Comparison of ENCODE assay signal across 8 mouse cellular contexts in genomic region chr4:48225173-48225572, GRCm38 (mm10). TPM values are rescaled to one million over a fixed set of nuclear protein-coding genes. Genes with fewer than 3 reads are reported as not detected.
DNase-seq lines count a peak whose midpoint lies in the region; ATAC-seq and TF ChIP-seq lines count a peak whose summit lies in the region.

No protein-coding gene starts in this region.

- H3K36me3 ChIP-seq in neural tube, embryonic 15.5 days, result no peaks in the 10 kb centered on the region
- H3K36me3 ChIP-seq in kidney, adult 2 months (ENCODE audit: control insufficient read depth, insufficient read depth, low read length), result no peaks in the 10 kb centered on the region
- no peaks in the 10 kb centered on the region for H3K36me3 ChIP-seq in limb, embryonic 11.5 days (ENCODE audit: control insufficient read depth, insufficient read depth, low read length)
- H3K36me3 ChIP-seq in midbrain, embryonic 15.5 days (replicated peaks), result no peaks in the 10 kb centered on the region

- no peak overlapping the region for H3K4me2 ChIP-seq in neural tube, embryonic 15.5 days
- no peak overlapping the region for H3K4me2 ChIP-seq in limb, embryonic 11.5 days (ENCODE audit: low read depth, severe bottlenecking)
- no peak overlapping the region for H3K4me2 ChIP-seq in midbrain, embryonic 15.5 days

- no peak overlapping the region for H3K27ac ChIP-seq in neural tube, embryonic 15.5 days (replicated peaks)
- H3K27ac ChIP-seq in kidney, adult 2 months (ENCODE audit: insufficient read depth, low read depth, low read length), result no peak overlapping the region
- H3K27ac ChIP-seq in limb, embryonic 11.5 days (replicated peaks; ENCODE audit: low read depth, low read length), result no peak overlapping the region
- no peak overlapping the region for H3K27ac ChIP-seq in midbrain, embryonic 15.5 days

- no peak for ATAC-seq in neural tube, embryonic 15.5 days (ENCODE audit: low FRiP score)
- ATAC-seq in limb, embryonic 11.5 days (ENCODE audit: insufficient number of reproducible peaks, low FRiP score, low TSS enrichment, low read depth), result peak; percentile 60; the same call in 1 of the 2 replicates
- 0 out of 2 replicates have a peak, but pooled peaks have one; percentile 17 for ATAC-seq in midbrain, embryonic 15.5 days (replicated peaks)

- no peaks in the 10 kb centered on the region for H3K9me3 ChIP-seq in neural tube, embryonic 15.5 days (replicated peaks)
- no peaks in the 10 kb centered on the region for H3K9me3 ChIP-seq in limb, embryonic 11.5 days (ENCODE audit: control insufficient read depth, low read length)
- H3K9me3 ChIP-seq in midbrain, embryonic 15.5 days, result no peaks in the 10 kb centered on the region

- H3K27me3 ChIP-seq in neural tube, embryonic 15.5 days (replicated peaks), result no peaks in the 10 kb centered on the region
- H3K27me3 ChIP-seq in kidney, adult 2 months (replicated peaks; ENCODE audit: control insufficient read depth, insufficient read depth, low read length), result no peaks in the 10 kb centered on the region
- no peaks in the 10 kb centered on the region for H3K27me3 ChIP-seq in limb, embryonic 11.5 days (ENCODE audit: control insufficient read depth, insufficient read depth, low read length)
- no peaks in the 10 kb centered on the region for H3K27me3 ChIP-seq in midbrain, embryonic 15.5 days (replicated peaks)

- peak; percentile 53 for DNase-seq in neural tube, embryonic 10.5 days (ENCODE audit: extremely low spot score, low spot score)
- peak; percentile 84 for DNase-seq in cerebellum, adult 9-10 months
- peak; percentile 80 for DNase-seq in gastrocnemius, adult 18-20 months (ENCODE audit: low spot score)
- DNase-seq in kidney, adult 2 months, result peak; percentile 77
- peak; percentile 69 for DNase-seq in limb, embryonic 11.5 days (ENCODE audit: low spot score)
- DNase-seq in spleen, postnatal 4 days (ENCODE audit: low spot score in 2 of 2), result peak; percentile 35 to 71

- peak; percentile 97 for TF ChIP-seq CTCF in kidney, adult 2 months (conservative IDR thresholded peaks at IDR 0.05; ENCODE audit: insufficient read depth, insufficient read length, low read depth, low read length)

- H3K9ac ChIP-seq in neural tube, embryonic 15.5 days (replicated peaks), result no peak overlapping the region
- no peak overlapping the region for H3K9ac ChIP-seq in limb, embryonic 11.5 days (ENCODE audit: low read length)
- H3K9ac ChIP-seq in midbrain, embryonic 15.5 days, result no peak overlapping the region

- H3K4me1 ChIP-seq in neural tube, embryonic 15.5 days, result no peaks in the 10 kb centered on the region
- H3K4me1 ChIP-seq in kidney, adult 2 months (ENCODE audit: control insufficient read depth, insufficient read depth, low read length), result no peaks in the 10 kb centered on the region; the same call in 1 of the 2 replicates
- H3K4me1 ChIP-seq in limb, embryonic 11.5 days (ENCODE audit: control insufficient read depth, insufficient read depth, low read length), result no peaks in the 10 kb centered on the region
- H3K4me1 ChIP-seq in midbrain, embryonic 15.5 days, result no peaks in the 10 kb centered on the region

- WGBS in neural tube, embryonic 15.5 days, result 22% methylated on average over 2 of the region's 2 CpGs
- WGBS in kidney, adult 2 months, result 26% methylated on average over 2 of the region's 2 CpGs
- WGBS in limb, embryonic 11.5 days, result 26% methylated on average over 2 of the region's 2 CpGs
- WGBS in midbrain, embryonic 15.5 days, result 11% methylated on average over 2 of the region's 2 CpGs

- no peak for TF ChIP-seq POLR2A in kidney, adult 2 months (IDR thresholded peaks at IDR 0.05; ENCODE audit: low read depth, low read length)

- no peak overlapping the region for H3K4me3 ChIP-seq in neural tube, embryonic 15.5 days (replicated peaks)
- no peak overlapping the region for H3K4me3 ChIP-seq in kidney, adult 2 months (ENCODE audit: insufficient read depth, low read depth, low read length)
- no peak overlapping the region for H3K4me3 ChIP-seq in limb, embryonic 11.5 days (ENCODE audit: low read depth, low read length)
- no peak overlapping the region for H3K4me3 ChIP-seq in midbrain, embryonic 15.5 days

RNA-seq across cellular contexts. Expression of gene Erp44, which starts 54.2 kb away (rescaled TPM):
- polyA plus RNA-seq in neural tube, embryonic 15.5 days (2015; fragmentation: Nextera tagmentation; extraction: Ambion mirVana), result 60.5 and 69.6 TPM in 2 replicates
- total RNA-seq in gastrocnemius, adult 18-20 months (2021), result 10 to 100 TPM; 26.9 to 29.1 TPM
- polyA plus RNA-seq in kidney, adult 2 months (2012; rRNA removed), result 19.4 and 33.8 TPM in 2 replicates
- polyA plus RNA-seq in limb, embryonic 11.5 days (2014; fragmentation: Nextera tagmentation; extraction: Ambion mirVana), result 64.4 and 65.4 TPM in 2 replicates
- 58.7 and 62.1 TPM in 2 replicates for polyA plus RNA-seq in midbrain, embryonic 15.5 days (2015; fragmentation: Nextera tagmentation; extraction: Ambion mirVana)

RNA-seq across cellular contexts. Expression of gene Invs, which starts 54.4 kb away (rescaled TPM):
- polyA plus RNA-seq in neural tube, embryonic 15.5 days (2015; fragmentation: Nextera tagmentation; extraction: Ambion mirVana), result 7.0 and 7.4 TPM in 2 replicates
- total RNA-seq in gastrocnemius, adult 18-20 months (2021), result 1 to 10 TPM; 1.7 to 2.3 TPM
- 4.5 and 4.6 TPM in 2 replicates for polyA plus RNA-seq in kidney, adult 2 months (2012; rRNA removed)
- polyA plus RNA-seq in limb, embryonic 11.5 days (2014; fragmentation: Nextera tagmentation; extraction: Ambion mirVana), result 7.2 and 9.1 TPM in 2 replicates
- 6.4 and 8.3 TPM in 2 replicates for polyA plus RNA-seq in midbrain, embryonic 15.5 days (2015; fragmentation: Nextera tagmentation; extraction: Ambion mirVana)
